Mouse (Mus musculus) MEL (cell line): ENCODE measurements around the gene Tm9sf2. TPM values are rescaled to one million over a fixed set of nuclear protein-coding genes. Genes with fewer than 3 reads are reported as not detected.

Source experiments
- DNase-seq: peaks from one replicate; pipeline ENCODE4 v3.0.0; 2011; ENCODE audit warnings: low read depth, low spot score
- H3K27ac ChIP-seq: 2 replicates; pipeline ENCODE4 v1.5.1; 2012; ENCODE audit warnings: low read depth, mild to moderate bottlenecking, control low read depth, low read length, moderate library complexity; ENCODE audit not compliant: control insufficient read depth
- H3K27me3 ChIP-seq, 2 experiments: fragments of 150-350 bp in 1 of 2; sonication (generic) in 1 of 2; 2 replicates each; pipeline ENCODE4 v1.6.1; 2012; ENCODE audit warnings: low read length in 2 of 2, mild to moderate bottlenecking in 2 of 2, improper control_type of control experiment in 1 of 2, moderate library complexity in 1 of 2; ENCODE audit not compliant: insufficient read depth in 2 of 2, control insufficient read depth in 1 of 2
- H3K36me3 ChIP-seq, 2 experiments: 2 replicates each; pipeline ENCODE4 v1.6.1; 2012 to 2014; ENCODE audit warnings: low read length in 2 of 2, improper control_type of control experiment in 1 of 2, inconsistent platforms in 1 of 2, mild to moderate bottlenecking in 1 of 2; ENCODE audit not compliant: insufficient read depth in 2 of 2, control insufficient read depth in 1 of 2
- H3K4me1 ChIP-seq, 2 experiments: fragments of 150-350 bp in 1 of 2; sonication (generic) in 1 of 2; 2 replicates each; pipeline ENCODE4 v1.6.1; 2012; ENCODE audit warnings: low read length in 2 of 2, improper control_type of control experiment in 1 of 2, mild to moderate bottlenecking in 1 of 2; ENCODE audit not compliant: insufficient read depth in 2 of 2, control insufficient read depth in 1 of 2
- H3K4me3 ChIP-seq, 2 experiments: fragments of 150-350 bp in 1 of 2; sonication (generic) in 1 of 2; 2 replicates each; pipeline ENCODE4 v1.5.1; 2012; ENCODE audit warnings: low read depth in 2 of 2, low read length in 2 of 2, mild to moderate bottlenecking in 2 of 2, moderate library complexity in 2 of 2, control low read depth in 1 of 2, improper control_type of control experiment in 1 of 2; ENCODE audit not compliant: control insufficient read depth in 1 of 2, insufficient read depth in 1 of 2
- H3K79me2 ChIP-seq: 2 replicates; pipeline ENCODE4 v1.6.1; 2012; ENCODE audit warnings: mild to moderate bottlenecking, low read length, moderate library complexity; ENCODE audit not compliant: control insufficient read depth, poor library complexity, insufficient read depth
- H3K9ac ChIP-seq: 2 replicates; pipeline ENCODE4 v1.6.1; 2012; ENCODE audit warnings: low read depth, mild to moderate bottlenecking, control low read depth, low read length, moderate library complexity; ENCODE audit not compliant: control insufficient read depth, poor library complexity, severe bottlenecking
- H3K9me3 ChIP-seq: fragments of 150-350 bp; sonication (generic); replicated peaks from 2 replicates; pipeline ENCODE4 v1.6.1; 2012; ENCODE audit warnings: mild to moderate bottlenecking, low read length, improper control_type of control experiment, moderate library complexity; ENCODE audit not compliant: insufficient read depth
- CTCF ChIP-seq, 3 experiments: IDR thresholded peaks in 2 of 3; conservative IDR thresholded peaks in 1 of 3; 2 replicates each; pipeline ENCODE4 v1.5.1; 2011 to 2012; ENCODE audit warnings: low read length in 3 of 3, low read depth in 2 of 3, mild to moderate bottlenecking in 2 of 3, improper control_type of control experiment in 1 of 3, inconsistent platforms in 1 of 3, mixed read lengths in 1 of 3, moderate library complexity in 1 of 3; ENCODE audit not compliant: control insufficient read depth in 1 of 3, insufficient read depth in 1 of 3, poor library complexity in 1 of 3, severe bottlenecking in 1 of 3
- HCFC1 ChIP-seq: IDR thresholded peaks from 2 replicates; pipeline ENCODE4 v1.6.1; 2012; ENCODE audit warnings: low read depth, mild to moderate bottlenecking, inconsistent platforms, low read length, improper control_type of control experiment, moderate library complexity
- JUND ChIP-seq: IDR thresholded peaks from 2 replicates; pipeline ENCODE4 v1.6.1; 2011; ENCODE audit warnings: low read depth, mild to moderate bottlenecking, improper control_type of control experiment, low read length
- KAT2A ChIP-seq: conservative IDR thresholded peaks from 2 replicates; pipeline ENCODE4 v1.6.1; 2012; ENCODE audit warnings: low read depth, low read length, improper control_type of control experiment, inconsistent platforms
- MAZ ChIP-seq: IDR thresholded peaks from 2 replicates; pipeline ENCODE4 v1.6.1; 2012; ENCODE audit warnings: low read depth, mild to moderate bottlenecking, inconsistent platforms, low read length, improper control_type of control experiment
- MYB ChIP-seq: IDR thresholded peaks from 2 replicates; pipeline ENCODE4 v1.6.1; 2011; ENCODE audit warnings: mild to moderate bottlenecking, low read depth, low read length, improper control_type of control experiment
- NELFE ChIP-seq: IDR thresholded peaks from 2 replicates; pipeline ENCODE4 v1.6.1; 2011; ENCODE audit warnings: low read depth, low read length, improper control_type of control experiment
- NRF1 ChIP-seq: IDR thresholded peaks from 2 replicates; pipeline ENCODE4 v1.6.1; 2014; ENCODE audit warnings: low read depth, mild to moderate bottlenecking, inconsistent platforms, low read length, improper control_type of control experiment, moderate library complexity; ENCODE audit not compliant: poor library complexity, insufficient read depth, severe bottlenecking
- POLR2A ChIP-seq, 2 experiments: IDR thresholded peaks; 2 replicates each; pipeline ENCODE4 v1.6.1; 2011 to 2012; ENCODE audit warnings: low read length in 2 of 2, mild to moderate bottlenecking in 2 of 2, control low read depth in 1 of 2, improper control_type of control experiment in 1 of 2, low read depth in 1 of 2, moderate library complexity in 1 of 2; ENCODE audit not compliant: control insufficient read depth in 1 of 2, insufficient read depth in 1 of 2, poor library complexity in 1 of 2
- POLR2AphosphoS2 ChIP-seq: IDR thresholded peaks from 2 replicates; pipeline ENCODE4 v1.6.1; 2011; ENCODE audit warnings: low read length, improper control_type of control experiment
- RAD21 ChIP-seq: IDR thresholded peaks from 2 replicates; pipeline ENCODE4 v1.6.1; 2011; ENCODE audit warnings: mild to moderate bottlenecking, low read depth, low read length, improper control_type of control experiment
- SMC3 ChIP-seq: IDR thresholded peaks from 2 replicates; pipeline ENCODE4 v1.6.1; 2011; ENCODE audit warnings: low read depth, low read length, improper control_type of control experiment
- USF1 ChIP-seq: IDR thresholded peaks from 2 replicates; pipeline ENCODE4 v1.6.1; 2014; ENCODE audit warnings: low read depth, mild to moderate bottlenecking, inconsistent platforms, low read length, improper control_type of control experiment, moderate library complexity
- USF2 ChIP-seq, 2 experiments: IDR thresholded peaks; 2 replicates each; pipeline ENCODE4 v1.6.1; 2011 to 2012; ENCODE audit warnings: improper control_type of control experiment in 2 of 2, low read length in 2 of 2, borderline replicate concordance in 1 of 2, inconsistent platforms in 1 of 2, low read depth in 1 of 2, mild to moderate bottlenecking in 1 of 2; ENCODE audit not compliant: insufficient read depth in 1 of 2
- ZKSCAN1 ChIP-seq: IDR thresholded peaks from 2 replicates; pipeline ENCODE4 v1.6.1; 2012; ENCODE audit warnings: low read depth, mild to moderate bottlenecking, inconsistent platforms, low read length, improper control_type of control experiment, moderate library complexity
- ZNF384 ChIP-seq: IDR thresholded peaks from 2 replicates; pipeline ENCODE4 v1.6.1; 2012; ENCODE audit warnings: low read depth, mild to moderate bottlenecking, inconsistent platforms, low read length, improper control_type of control experiment
- polyA plus RNA-seq, 2 experiments: library from polyadenylated mRNA; stranded (reverse) in 1 of 2; unstranded in 1 of 2; fragments of >175 nt in 1 of 2; fragments of >200 nt in 1 of 2; gene quantifications; 2 replicates each; pipeline versions ENCODE4 v1.2.1 to v1.2.4; 2012; ENCODE audit warnings: low replicate concordance in 2 of 2, low read depth in 1 of 2; ENCODE audit not compliant: insufficient read length in 2 of 2, insufficient read depth in 1 of 2, missing spikeins in 1 of 2
- total RNA-seq: library from RNA; depleted of rRNA; stranded (reverse); fragments of 300-350 nt; gene quantifications from 2 replicates; pipeline ENCODE4 v1.2.3, GENCODE M21; 2012

Gene Tm9sf2
- total and polyA plus RNA-seq, 3 experiments: 59.6 to 62.7 TPM; not detected in 1

GRCm38 (mm10) chr14:122179262-122179661 lies 72.4 kb downstream of the Tm9sf2 start:
- H3K27me3 ChIP-seq: no peaks in the 10 kb centered on the region
- H3K4me1 ChIP-seq: peaks cover 9 to 20% of the 10 kb centered on the region in 2 experiments
- H3K9ac ChIP-seq: no peak overlapping the region
- H3K79me2 ChIP-seq: no peaks in the 10 kb centered on the region; the same call in 1 of the 2 replicates
- H3K9me3 ChIP-seq: no peaks in the 10 kb centered on the region
- no peak overlapping the region for H3K4me3 ChIP-seq
- no peak; the same call in 1 of the 2 replicates for TF ChIP-seq RAD21
- TF ChIP-seq SMC3: peak; percentile 35
- 0 out of 6 replicates have a peak, but pooled peaks of 1 of the 3 experiments have one; percentile 10 for TF ChIP-seq CTCF (IDR thresholded peaks at IDR 0.05 in 2 of 3, conservative IDR thresholded peaks at IDR 0.05 in 1 of 3; ENCODE audit: control insufficient read depth in 1 of 3, insufficient read depth in 1 of 3, low read depth in 2 of 3, low read length in 3 of 3, poor library complexity in 1 of 3, severe bottlenecking in 1 of 3)
- no peak overlapping the region for H3K27ac ChIP-seq
- H3K36me3 ChIP-seq: peaks cover 0 to 20% of the 10 kb centered on the region in 2 experiments; a peak in 2 of 4 replicates
- peak; percentile 63 for DNase-seq

GRCm38 (mm10) chr14:122181078-122181814 lies 74.4 kb downstream of the Tm9sf2 start, which contains the start of gene Clybl:
TSS of gene Clybl (plus strand) at chr14:122181704.
- Histone ChIP-seq H3K36me3 (peaks cover 0 to 28% of the 10 kb centered on the region in 2 experiments; a peak in 2 of 4 replicates), H3K9ac (peak within 1 kb of the TSS; percentile 83), H3K4me3 (peak within 1 kb of the TSS; percentile 79 to 83), H3K9me3 (no peaks in the 10 kb centered on the region), H3K4me1 (peaks cover 9 to 28% of the 10 kb centered on the region in 2 experiments), H3K79me2 (peaks cover 3% of the 10 kb centered on the region), H3K27me3 (no peaks in the 10 kb centered on the region), H3K27ac (peak within 1 kb of the TSS; percentile 74)
- TF ChIP-seq MAZ: no peak
- TF ChIP-seq NELFE: peak; percentile 75
- TF ChIP-seq POLR2AphosphoS2: 0 out of 2 replicates have a peak, but pooled peaks have one; percentile 44
- TF ChIP-seq MYB: no peak
- peak; percentile 58; the same call in 1 of the 2 replicates for TF ChIP-seq NRF1
- TF ChIP-seq CTCF (IDR thresholded peaks at IDR 0.05 in 2 of 3, conservative IDR thresholded peaks at IDR 0.05 in 1 of 3; ENCODE audit: control insufficient read depth in 1 of 3, insufficient read depth in 1 of 3, low read depth in 2 of 3, low read length in 3 of 3, poor library complexity in 1 of 3, severe bottlenecking in 1 of 3): 0 out of 6 replicates have a peak, but pooled peaks of 1 of the 3 experiments have one; percentile 4
- TF ChIP-seq SMC3: no peak
- 0 out of 2 replicates have a peak, but pooled peaks have one; percentile 5 for TF ChIP-seq USF1
- TF ChIP-seq POLR2A (IDR thresholded peaks at IDR 0.05; ENCODE audit: control insufficient read depth in 1 of 2, insufficient read depth in 1 of 2, low read depth in 1 of 2, low read length in 2 of 2, poor library complexity in 1 of 2): peak; percentile 82 to 91; a peak in 3 of 4 replicates
- no peak for TF ChIP-seq JUND
- TF ChIP-seq KAT2A: no peak
- TF ChIP-seq ZKSCAN1: no peak
- no peak for TF ChIP-seq USF2 (IDR thresholded peaks at IDR 0.05; ENCODE audit: borderline replicate concordance in 1 of 2, insufficient read depth in 1 of 2, low read depth in 1 of 2, low read length in 2 of 2)
- TF ChIP-seq ZNF384: no peak
- peak; percentile 19; the same call in 1 of the 2 replicates for TF ChIP-seq HCFC1
- DNase-seq: peak; percentile 97
